Mouse (Mus musculus): Measurements from ENCODE around the gene Bicdl1. TPM values are rescaled to one million over a fixed set of nuclear protein-coding genes. Genes with fewer than 3 reads are reported as not detected.

The Bicdl1 gene
- polyA plus RNA-seq, 1 experiment from 2014 or later: 13.7 TPM

DNA sequence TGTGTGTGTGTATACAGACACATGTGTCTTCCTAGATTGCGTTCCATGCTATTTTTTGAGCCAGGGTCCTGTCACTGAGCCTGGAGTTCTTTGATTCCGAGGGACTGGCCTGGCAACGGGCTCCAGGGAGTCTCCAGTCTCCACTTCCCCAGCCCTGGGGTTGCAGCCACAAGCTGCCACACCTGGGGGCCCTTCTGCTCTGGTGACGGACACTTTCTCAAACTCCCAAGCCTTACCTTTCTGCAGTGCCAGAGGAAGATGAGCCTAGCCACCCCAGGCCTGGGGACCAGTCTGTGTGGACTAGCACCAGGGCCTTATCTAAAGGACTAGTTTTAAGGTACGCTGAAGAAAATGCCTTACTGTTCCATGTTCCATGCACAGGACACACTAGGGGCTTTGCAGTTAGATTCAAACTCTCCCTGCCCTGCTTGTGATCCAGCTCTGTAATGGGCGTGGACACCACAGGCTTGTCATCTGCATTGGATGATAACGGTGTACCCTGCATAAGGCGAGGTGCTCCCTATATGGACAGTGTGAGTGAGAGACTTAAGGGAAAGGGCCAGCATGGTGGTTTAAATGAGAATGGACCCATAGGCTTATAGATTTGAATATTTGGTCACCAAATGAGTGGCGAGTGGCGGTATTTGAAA is 105.1 kb downstream of the Bicdl1 start:
- Histone ChIP-seq H3K27me3 (replicated peaks; ENCODE audit: control insufficient read depth, insufficient read depth, low read length) (no peaks in the 10 kb centered on the region), H3K36me3 (ENCODE audit: control insufficient read depth, insufficient read depth, low read length) (peaks cover 15% of the 10 kb centered on the region), H3K4me2 (ENCODE audit: low read depth, low read length) (no peak overlapping the region), H3K9ac (ENCODE audit: low read depth, low read length) (no peak overlapping the region), H3K4me1 (ENCODE audit: control insufficient read depth, insufficient read depth, low read length) (peaks cover 8% of the 10 kb centered on the region; the same call in 1 of the 2 replicates), H3K9me3 (ENCODE audit: control insufficient read depth, low read length) (no peaks in the 10 kb centered on the region), H3K27ac (replicated peaks; ENCODE audit: low read depth, low read length) (no peak overlapping the region), H3K4me3 (ENCODE audit: low read depth, low read length) (no peak overlapping the region)
- 85% methylated on average over 10 of the region's 10 CpGs for WGBS
- no peak for DNase-seq (ENCODE audit: low spot score)
- no peak for ATAC-seq (ENCODE audit: low read depth)

DNA sequence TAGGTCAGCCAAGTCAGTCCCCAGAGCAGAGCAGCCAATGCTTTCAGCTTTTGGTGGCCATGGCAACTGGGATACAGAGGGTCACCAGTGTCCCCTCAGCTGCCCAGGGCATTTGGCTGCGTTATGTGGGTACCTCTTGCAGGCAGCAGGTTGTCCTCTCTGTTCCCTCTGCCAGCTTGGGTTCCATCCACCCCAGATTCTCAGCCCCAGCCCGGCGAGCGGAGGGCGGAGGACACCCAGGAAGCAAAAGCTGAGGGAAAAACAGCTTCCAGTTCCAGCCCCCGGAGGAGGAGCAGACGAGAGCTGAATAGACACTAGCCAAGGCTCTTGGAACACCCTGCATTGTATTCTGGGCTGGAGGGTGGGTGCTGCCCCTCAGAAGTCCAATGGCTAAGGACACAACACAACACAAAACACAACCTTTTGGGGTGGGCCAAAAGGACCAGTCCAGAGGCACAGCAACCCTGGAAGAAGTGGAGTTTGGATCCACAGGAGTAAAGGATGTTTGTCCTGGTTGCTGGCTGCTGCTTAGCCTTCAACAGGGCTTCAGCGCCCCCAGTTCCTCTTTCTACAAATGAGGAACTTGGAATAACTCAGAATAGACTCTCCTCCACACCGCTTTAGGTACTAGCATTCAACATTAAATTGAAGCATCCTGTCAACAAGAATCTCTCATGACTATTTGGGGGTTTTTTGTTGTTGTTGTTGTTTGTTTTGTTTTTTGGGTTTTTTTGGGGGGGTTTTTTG is 107.6 kb downstream of the Bicdl1 start:
- H3K36me3 ChIP-seq (ENCODE audit: control insufficient read depth, insufficient read depth, low read length): peaks cover 39% of the 10 kb centered on the region
- H3K9me3 ChIP-seq (ENCODE audit: control insufficient read depth, low read length): no peaks in the 10 kb centered on the region
- H3K27ac ChIP-seq (replicated peaks; ENCODE audit: low read depth, low read length): no peak overlapping the region
- H3K27me3 ChIP-seq (replicated peaks; ENCODE audit: control insufficient read depth, insufficient read depth, low read length): no peaks in the 10 kb centered on the region
- H3K4me2 ChIP-seq (ENCODE audit: low read depth, low read length): no peak overlapping the region
- WGBS: 87% methylated on average over 8 of the region's 9 CpGs
- H3K9ac ChIP-seq (ENCODE audit: low read depth, low read length): no peak overlapping the region
- no peak overlapping the region for H3K4me3 ChIP-seq (ENCODE audit: low read depth, low read length)
- ATAC-seq (ENCODE audit: low read depth) (no peak), DNase-seq (ENCODE audit: low spot score) (no peak)
- H3K4me1 ChIP-seq (ENCODE audit: control insufficient read depth, insufficient read depth, low read length): no peaks in the 10 kb centered on the region

DNA sequence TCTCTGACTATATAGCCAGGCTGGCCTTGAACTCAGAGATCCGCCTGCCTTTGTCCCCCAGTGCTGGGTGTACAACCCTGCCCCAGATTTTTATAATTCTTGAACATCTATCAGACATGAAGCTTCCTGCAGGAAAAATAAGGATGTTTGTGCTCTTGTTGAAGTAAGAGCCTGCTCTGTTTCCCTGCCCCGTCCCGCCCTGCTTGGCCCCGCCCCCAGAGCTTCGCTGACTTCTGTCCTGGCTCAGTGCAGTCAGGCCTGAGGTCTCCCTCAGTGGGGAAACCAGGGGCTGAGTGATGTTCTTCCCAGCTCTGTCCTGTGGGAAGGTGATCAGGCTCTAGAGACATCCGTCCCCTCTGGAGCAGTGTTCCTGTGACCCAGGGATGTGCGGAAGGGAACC is 108.7 kb downstream of the Bicdl1 start:
- Histone ChIP-seq H3K9me3 (ENCODE audit: control insufficient read depth, low read length) (no peaks in the 10 kb centered on the region), H3K4me1 (ENCODE audit: control insufficient read depth, insufficient read depth, low read length) (no peaks in the 10 kb centered on the region), H3K36me3 (ENCODE audit: control insufficient read depth, insufficient read depth, low read length) (peaks cover 51% of the 10 kb centered on the region), H3K27ac (replicated peaks; ENCODE audit: low read depth, low read length) (no peak overlapping the region), H3K4me3 (ENCODE audit: low read depth, low read length) (no peak overlapping the region), H3K27me3 (replicated peaks; ENCODE audit: control insufficient read depth, insufficient read depth, low read length) (no peaks in the 10 kb centered on the region), H3K9ac (ENCODE audit: low read depth, low read length) (no peak overlapping the region), H3K4me2 (ENCODE audit: low read depth, low read length) (no peak overlapping the region)
- 82% methylated on average over 7 of the region's 7 CpGs for WGBS
- ATAC-seq (ENCODE audit: low read depth): no peak
- no peak for DNase-seq (ENCODE audit: low spot score)

DNA sequence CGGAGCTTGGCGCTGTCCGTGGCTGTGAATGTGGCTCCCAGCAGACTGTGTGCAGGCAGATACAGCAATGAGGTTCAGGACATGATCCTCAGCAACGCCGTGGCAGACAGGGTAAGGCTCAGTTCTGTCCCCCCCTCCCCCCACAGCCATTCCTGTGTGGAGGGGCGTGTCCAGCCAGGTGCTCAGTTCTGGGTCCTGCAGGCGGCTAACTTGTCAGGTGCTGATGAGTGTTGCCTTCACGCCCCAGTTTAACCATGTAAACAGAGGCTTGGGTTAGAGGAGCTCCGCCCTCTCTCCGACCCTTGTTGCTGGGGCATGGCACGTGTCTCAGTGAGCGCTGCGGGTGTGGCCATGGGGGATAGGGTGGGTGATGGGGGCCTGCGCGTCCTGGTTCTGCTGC is 111.7 kb downstream of the Bicdl1 start:
- peaks cover 81% of the 10 kb centered on the region for H3K36me3 ChIP-seq (ENCODE audit: control insufficient read depth, insufficient read depth, low read length)
- H3K4me3 ChIP-seq (ENCODE audit: low read depth, low read length): no peak overlapping the region
- H3K9ac ChIP-seq (ENCODE audit: low read depth, low read length): no peak overlapping the region
- ATAC-seq (ENCODE audit: low read depth) (no peak), DNase-seq (ENCODE audit: low spot score) (no peak)
- H3K27ac ChIP-seq (replicated peaks; ENCODE audit: low read depth, low read length): no peak overlapping the region
- H3K27me3 ChIP-seq (replicated peaks; ENCODE audit: control insufficient read depth, insufficient read depth, low read length): no peaks in the 10 kb centered on the region
- 86% methylated on average over 14 of the region's 15 CpGs for WGBS
- H3K4me1 ChIP-seq (ENCODE audit: control insufficient read depth, insufficient read depth, low read length): no peaks in the 10 kb centered on the region
- no peaks in the 10 kb centered on the region for H3K9me3 ChIP-seq (ENCODE audit: control insufficient read depth, low read length)
- no peak overlapping the region for H3K4me2 ChIP-seq (ENCODE audit: low read depth, low read length)

DNA sequence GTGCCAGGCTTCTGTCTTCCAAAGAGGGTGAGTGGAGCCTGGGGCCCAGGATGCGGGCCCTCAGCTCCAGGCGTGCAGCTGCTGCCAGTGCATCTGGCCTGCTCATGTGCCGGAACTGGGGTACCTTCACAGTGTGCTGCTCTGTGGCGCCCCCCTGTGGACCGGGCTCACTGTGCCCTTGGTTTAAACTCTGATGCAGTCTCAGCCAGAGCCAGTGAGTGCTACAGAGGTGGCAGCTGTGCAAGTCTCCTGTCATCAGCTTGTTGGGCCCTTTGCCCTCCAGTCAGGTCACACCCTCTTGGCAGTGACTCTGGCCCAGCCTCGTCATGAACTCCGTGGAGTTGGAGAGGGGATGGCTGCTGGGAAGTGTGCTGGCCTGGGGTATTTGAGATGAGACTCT is 116.5 kb downstream of the Bicdl1 start:
- ATAC-seq (ENCODE audit: low read depth) (no peak), DNase-seq (ENCODE audit: low spot score) (no peak)
- Histone ChIP-seq H3K36me3 (ENCODE audit: control insufficient read depth, insufficient read depth, low read length) (peaks cover 98% of the 10 kb centered on the region), H3K4me2 (ENCODE audit: low read depth, low read length) (no peak overlapping the region), H3K4me3 (ENCODE audit: low read depth, low read length) (no peak overlapping the region), H3K4me1 (ENCODE audit: control insufficient read depth, insufficient read depth, low read length) (no peaks in the 10 kb centered on the region), H3K9ac (ENCODE audit: low read depth, low read length) (no peak overlapping the region), H3K27ac (replicated peaks; ENCODE audit: low read depth, low read length) (no peak overlapping the region), H3K27me3 (replicated peaks; ENCODE audit: control insufficient read depth, insufficient read depth, low read length) (no peaks in the 10 kb centered on the region), H3K9me3 (ENCODE audit: control insufficient read depth, low read length) (no peaks in the 10 kb centered on the region)
- 83% methylated on average over 7 of the region's 7 CpGs for WGBS

DNA sequence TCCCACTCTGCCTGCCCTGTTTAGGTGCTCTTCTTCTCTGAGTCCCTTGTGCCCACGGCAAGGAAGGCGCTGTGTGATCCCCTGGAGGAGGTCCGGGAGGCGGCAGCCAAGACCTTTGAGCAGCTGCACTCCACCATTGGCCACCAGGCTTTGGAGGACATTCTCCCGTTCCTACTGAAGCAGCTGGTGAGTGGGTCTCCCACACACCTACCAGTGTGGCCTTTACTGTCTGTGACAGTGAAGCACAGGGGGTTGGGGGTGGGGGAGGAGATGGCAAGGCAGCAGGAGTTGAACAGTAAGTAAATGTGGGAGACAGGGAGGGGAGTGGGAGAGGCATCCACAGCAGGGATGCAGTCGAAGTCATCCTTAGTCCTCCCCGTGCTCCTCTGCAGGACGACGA is 118.1 kb downstream of the Bicdl1 start:
- H3K4me3 ChIP-seq (ENCODE audit: low read depth, low read length): no peak overlapping the region
- no peaks in the 10 kb centered on the region for H3K9me3 ChIP-seq (ENCODE audit: control insufficient read depth, low read length)
- H3K27me3 ChIP-seq (replicated peaks; ENCODE audit: control insufficient read depth, insufficient read depth, low read length): no peaks in the 10 kb centered on the region
- no peak overlapping the region for H3K9ac ChIP-seq (ENCODE audit: low read depth, low read length)
- no peak for ATAC-seq (ENCODE audit: low read depth)
- H3K27ac ChIP-seq (replicated peaks; ENCODE audit: low read depth, low read length): no peak overlapping the region
- no peak overlapping the region for H3K4me2 ChIP-seq (ENCODE audit: low read depth, low read length)
- no peaks in the 10 kb centered on the region for H3K4me1 ChIP-seq (ENCODE audit: control insufficient read depth, insufficient read depth, low read length)
- no peak for DNase-seq (ENCODE audit: low spot score)
- H3K36me3 ChIP-seq (ENCODE audit: control insufficient read depth, insufficient read depth, low read length): peaks cover 98% of the 10 kb centered on the region
- WGBS: 96% methylated on average over 9 of the region's 9 CpGs

DNA sequence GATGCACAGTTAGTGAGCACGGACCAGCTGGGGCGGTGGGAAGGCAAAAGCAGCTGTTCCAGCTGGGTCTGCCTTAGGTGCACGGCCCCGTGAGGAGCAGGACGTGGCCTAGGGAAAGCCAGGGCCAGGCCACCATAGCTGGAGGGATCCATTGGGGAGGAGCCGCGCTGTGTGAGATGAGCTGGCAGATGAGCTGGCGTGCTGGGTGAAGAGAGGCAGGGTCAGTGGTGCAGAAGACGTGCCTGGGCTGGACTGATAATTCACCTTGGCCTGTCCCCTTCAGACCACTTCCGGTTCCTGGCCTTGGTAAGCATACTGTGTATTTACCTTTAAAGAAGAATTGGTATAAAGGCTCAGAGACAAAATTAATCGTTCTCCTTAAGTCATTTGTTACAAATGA is 119.9 kb downstream of the Bicdl1 start:
- Histone ChIP-seq H3K4me3 (ENCODE audit: low read depth, low read length) (no peak overlapping the region), H3K27me3 (replicated peaks; ENCODE audit: control insufficient read depth, insufficient read depth, low read length) (no peaks in the 10 kb centered on the region), H3K4me1 (ENCODE audit: control insufficient read depth, insufficient read depth, low read length) (no peaks in the 10 kb centered on the region), H3K27ac (replicated peaks; ENCODE audit: low read depth, low read length) (no peak overlapping the region), H3K9ac (ENCODE audit: low read depth, low read length) (no peak overlapping the region), H3K36me3 (ENCODE audit: control insufficient read depth, insufficient read depth, low read length) (peaks cover 96% of the 10 kb centered on the region), H3K4me2 (ENCODE audit: low read depth, low read length) (no peak overlapping the region), H3K9me3 (ENCODE audit: control insufficient read depth, low read length) (no peaks in the 10 kb centered on the region)
- no peak for ATAC-seq (ENCODE audit: low read depth)
- 92% methylated on average over 11 of the region's 11 CpGs for WGBS
- DNase-seq (ENCODE audit: low spot score): no peak

DNA sequence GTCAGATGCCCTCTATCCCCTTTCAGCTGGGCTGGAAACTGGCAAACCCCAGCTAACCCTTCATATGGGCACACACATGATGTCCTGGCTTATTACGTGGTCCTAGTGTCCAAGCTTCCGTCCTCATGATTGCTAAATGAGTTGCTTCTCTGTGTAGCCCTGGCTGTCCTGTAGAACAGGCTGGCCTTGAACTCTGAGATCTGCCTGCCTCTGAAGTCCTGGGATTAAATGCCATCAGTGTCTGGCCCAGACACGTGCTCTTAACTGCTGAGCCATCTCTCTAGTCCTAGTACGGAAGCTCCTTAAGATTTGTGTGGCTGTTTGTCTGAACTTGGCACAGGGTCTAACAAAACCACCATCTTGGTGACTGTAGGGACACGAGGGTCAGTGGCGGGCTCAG is 127.9 kb downstream of the Bicdl1 start:
- DNase-seq (ENCODE audit: low spot score) (no peak), ATAC-seq (ENCODE audit: low read depth) (no peak)
- Histone ChIP-seq H3K27ac (replicated peaks; ENCODE audit: low read depth, low read length) (no peak overlapping the region), H3K4me1 (ENCODE audit: control insufficient read depth, insufficient read depth, low read length) (no peaks in the 10 kb centered on the region), H3K4me3 (ENCODE audit: low read depth, low read length) (no peak overlapping the region), H3K4me2 (ENCODE audit: low read depth, low read length) (no peak overlapping the region), H3K27me3 (replicated peaks; ENCODE audit: control insufficient read depth, insufficient read depth, low read length) (no peaks in the 10 kb centered on the region), H3K9ac (ENCODE audit: low read depth, low read length) (no peak overlapping the region), H3K9me3 (ENCODE audit: control insufficient read depth, low read length) (no peaks in the 10 kb centered on the region), H3K36me3 (ENCODE audit: control insufficient read depth, insufficient read depth, low read length) (peaks cover 91% of the 10 kb centered on the region)
- WGBS: 94% methylated on average over 6 of the region's 6 CpGs
